Mouse (Mus musculus) limb, embryonic 15.5 days (tissue): Measurements from ENCODE around the gene Prdm11. TPM values are rescaled to one million over a fixed set of nuclear protein-coding genes. Genes with fewer than 3 reads are reported as not detected.

Experiments used
- ATAC-seq: fragments of 200-750 bp; cut with Nextera tagmentation; 2 replicates; pipeline ENCODE4 v1.8.0; 2017; ENCODE audit warnings: low read depth, moderate TSS enrichment; ENCODE audit not compliant: insufficient number of reproducible peaks, low FRiP score, low TSS enrichment
- H3K27ac ChIP-seq: fragments of 300-500 bp; sonication (generic); 2 replicates; pipeline ENCODE4 v1.5.1; 2015; ENCODE audit warnings: moderate library complexity, mild to moderate bottlenecking, inconsistent platforms
- H3K27me3 ChIP-seq: fragments of 300-500 bp; sonication (generic); 2 replicates; pipeline ENCODE4 v1.6.1; 2015; ENCODE audit warnings: inconsistent platforms
- H3K36me3 ChIP-seq: fragments of 300-500 bp; sonication (generic); 2 replicates; pipeline ENCODE4 v1.6.1; 2015; ENCODE audit warnings: inconsistent platforms
- H3K4me1 ChIP-seq: fragments of 300-500 bp; sonication (generic); 2 replicates; pipeline ENCODE4 v1.6.1; 2015; ENCODE audit warnings: inconsistent platforms
- H3K4me2 ChIP-seq: fragments of 300-500 bp; sonication (generic); 2 replicates; pipeline ENCODE4 v1.6.1; 2015; ENCODE audit warnings: mild to moderate bottlenecking, inconsistent platforms
- H3K4me3 ChIP-seq: fragments of 300-500 bp; sonication (generic); 2 replicates; pipeline ENCODE4 v1.5.1; 2015; ENCODE audit warnings: mild to moderate bottlenecking, inconsistent platforms
- H3K9ac ChIP-seq: fragments of 300-500 bp; sonication (generic); 2 replicates; pipeline ENCODE4 v1.6.1; 2015; ENCODE audit warnings: inconsistent platforms
- H3K9me3 ChIP-seq: fragments of 300-500 bp; sonication (generic); 2 replicates; pipeline ENCODE4 v1.6.1; 2016; ENCODE audit warnings: inconsistent platforms
- WGBS: fragments of 180-500 bp; shearing (Covaris S2); methylation state at CpG from one replicate; pipeline ENCODE4 v1.1.7; 2015; 5-methylcytosine and 5-hydroxymethylcytosine counted together
- polyA plus RNA-seq: library from polyadenylated mRNA; unstranded; fragments of >200 nt; fragmentation: Nextera tagmentation; extraction: Ambion mirVana; gene quantifications from 2 replicates; pipeline ENCODE4 v1.2.1, GENCODE M21; 2015

Gene Prdm11
- polyA plus RNA-seq, 1 experiment from 2014 or later = 10.2 TPM

DNA sequence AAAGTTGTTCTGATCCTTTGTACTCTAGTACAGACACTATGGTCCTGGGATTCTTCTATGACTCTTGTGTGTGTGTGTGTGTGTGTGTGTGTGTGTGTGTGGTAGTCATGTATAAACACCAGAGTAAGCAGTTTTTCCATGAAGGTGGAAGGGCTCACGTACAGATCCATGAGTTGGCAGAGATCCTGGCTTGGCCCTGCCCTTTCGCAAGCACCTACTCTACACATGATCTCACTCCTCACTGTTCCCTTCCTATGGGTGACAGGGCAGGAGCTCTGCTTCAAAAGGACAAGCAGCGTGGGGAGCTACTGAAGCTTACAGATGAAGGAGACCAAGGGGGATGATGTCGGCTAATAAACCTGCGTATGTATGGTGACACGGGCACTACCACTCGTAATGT lies 18.3 kb downstream of the Prdm11 start:
- 73% methylated on average over 7 of the region's 7 CpGs for WGBS

DNA sequence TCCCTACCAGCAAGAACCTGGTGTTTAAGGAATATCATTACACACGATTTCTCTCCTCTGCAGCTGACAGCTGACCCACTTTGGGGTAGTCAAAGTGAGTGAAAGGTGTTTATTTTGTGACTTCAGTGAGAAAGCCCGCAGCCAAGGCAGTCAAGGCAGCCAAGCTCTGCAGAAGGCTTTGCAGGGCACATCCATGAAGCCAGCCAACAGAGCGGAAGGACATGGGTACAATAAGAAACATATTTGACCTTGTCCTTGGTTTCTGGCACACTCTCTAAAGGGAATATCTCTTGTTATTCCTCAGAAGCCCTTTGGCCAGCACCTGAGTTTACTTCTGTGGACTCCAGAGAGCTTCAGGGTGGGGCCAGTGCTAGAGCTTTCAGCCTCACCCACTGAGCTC lies 21.5 kb downstream of the Prdm11 start:
- ATAC-seq = no peak
- Histone ChIP-seq H3K4me3 (no peak overlapping the region), H3K27me3 (no peaks in the 10 kb centered on the region), H3K4me1 (peaks cover 17% of the 10 kb centered on the region), H3K4me2 (no peak overlapping the region), H3K27ac (no peak overlapping the region), H3K36me3 (peaks cover 13% of the 10 kb centered on the region), H3K9me3 (0 out of 2 replicates have a peak, but pooled peaks cover 4% of the 10 kb centered on the region), H3K9ac (no peak overlapping the region)
- WGBS = 85% methylated on average over 3 of the region's 3 CpGs

More for the DNA sequence above, 18.3 kb downstream of the Prdm11 start:
- Histone ChIP-seq H3K9me3 (0 out of 2 replicates have a peak, but pooled peaks cover 3% of the 10 kb centered on the region), H3K27ac (no peak overlapping the region), H3K27me3 (no peaks in the 10 kb centered on the region), H3K4me2 (no peak overlapping the region), H3K4me3 (no peak overlapping the region), H3K9ac (no peak overlapping the region), H3K4me1 (peaks cover 50% of the 10 kb centered on the region), H3K36me3 (peaks cover 8% of the 10 kb centered on the region)
- no peak for ATAC-seq

DNA sequence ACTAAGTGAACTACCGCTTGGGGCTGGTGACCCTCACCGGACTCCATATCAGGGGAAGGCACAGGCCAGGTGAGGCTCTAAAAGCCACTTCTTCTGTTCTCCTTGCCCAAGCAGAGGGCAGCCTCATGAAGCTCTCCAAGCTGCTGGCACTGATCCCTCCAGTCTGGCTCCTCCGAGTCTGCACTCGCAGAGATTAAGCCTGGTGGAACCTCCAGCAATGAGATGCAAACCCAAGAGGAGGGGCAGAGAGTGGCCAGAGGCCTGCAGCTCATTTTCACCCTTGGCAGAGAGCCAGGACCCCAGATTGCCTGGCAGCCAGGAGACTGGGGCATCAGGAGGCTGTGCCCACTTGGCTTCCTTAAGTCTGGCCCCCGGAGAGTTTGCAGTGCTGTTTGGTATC lies 27.1 kb downstream of the Prdm11 start:
- Histone ChIP-seq H3K27ac (no peak overlapping the region), H3K4me2 (no peak overlapping the region), H3K9ac (no peak overlapping the region), H3K4me1 (peaks cover 30% of the 10 kb centered on the region), H3K9me3 (0 out of 2 replicates have a peak, but pooled peaks cover 4% of the 10 kb centered on the region), H3K4me3 (no peak overlapping the region), H3K36me3 (peaks cover 13% of the 10 kb centered on the region), H3K27me3 (no peaks in the 10 kb centered on the region)
- ATAC-seq = no peak
- WGBS = 55% methylated on average over 5 of the region's 5 CpGs

DNA sequence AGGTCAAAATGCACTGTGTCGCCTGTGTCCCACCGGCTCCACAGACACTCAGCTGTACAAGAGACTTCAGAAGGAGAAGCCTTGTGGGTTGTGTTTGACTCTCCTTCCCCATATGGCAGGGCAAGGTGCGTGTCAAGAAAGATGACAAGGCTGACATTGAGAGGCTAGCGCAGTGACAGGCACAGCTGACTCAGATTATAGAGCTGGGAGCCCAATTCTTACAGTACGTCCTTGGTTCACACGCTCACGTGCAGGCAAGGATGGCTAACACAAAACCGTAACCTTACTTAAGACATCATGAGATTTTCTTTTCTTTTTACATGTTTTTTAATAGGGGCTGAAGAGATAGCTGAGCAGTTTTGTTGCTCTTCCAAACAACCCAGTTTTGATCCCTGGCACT lies 28.8 kb downstream of the Prdm11 start:
- peaks cover 3% of the 10 kb centered on the region for H3K36me3 ChIP-seq
- no peak for ATAC-seq
- no peak overlapping the region for H3K4me3 ChIP-seq
- peaks cover 41% of the 10 kb centered on the region for H3K4me1 ChIP-seq
- no peaks in the 10 kb centered on the region for H3K9me3 ChIP-seq
- WGBS = 83% methylated on average over 8 of the region's 8 CpGs
- no peak overlapping the region for H3K27ac ChIP-seq
- H3K27me3 ChIP-seq = no peaks in the 10 kb centered on the region
- H3K9ac ChIP-seq = no peak overlapping the region
- no peak overlapping the region for H3K4me2 ChIP-seq

DNA sequence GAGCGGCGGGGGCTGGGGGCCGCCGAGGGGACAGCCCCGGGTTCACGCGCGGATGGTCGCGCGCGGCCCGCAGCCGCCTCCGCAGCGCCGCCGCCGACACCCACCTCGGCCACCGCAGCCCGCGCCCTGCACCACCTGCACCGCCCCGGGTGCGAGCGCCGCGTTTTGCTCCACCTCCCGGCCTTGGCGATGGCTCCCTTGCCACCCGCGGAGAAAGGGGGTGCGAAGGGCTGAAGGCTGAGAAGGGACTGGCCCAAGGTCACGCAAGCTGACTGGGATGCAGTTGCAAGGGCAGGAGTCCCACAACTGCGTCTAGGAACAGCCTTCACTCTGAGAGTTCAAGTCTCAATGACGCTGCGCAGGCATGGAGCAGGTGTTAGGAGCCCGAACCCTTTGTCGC lies 30.9 kb downstream of the Prdm11 start:
- peak overlapping the region; percentile 91 for H3K4me2 ChIP-seq
- no peaks in the 10 kb centered on the region for H3K27me3 ChIP-seq
- H3K4me3 ChIP-seq = peak overlapping the region; percentile 59
- H3K4me1 ChIP-seq = peaks cover 41% of the 10 kb centered on the region
- H3K36me3 ChIP-seq = peaks cover 17% of the 10 kb centered on the region
- ATAC-seq = 0 out of 2 replicates have a peak, but pooled peaks have one; percentile 36
- H3K9me3 ChIP-seq = no peaks in the 10 kb centered on the region
- WGBS = 3% methylated on average over 28 of the region's 40 CpGs
- H3K9ac ChIP-seq = peak overlapping the region; percentile 50
- H3K27ac ChIP-seq = peak overlapping the region; percentile 89

DNA sequence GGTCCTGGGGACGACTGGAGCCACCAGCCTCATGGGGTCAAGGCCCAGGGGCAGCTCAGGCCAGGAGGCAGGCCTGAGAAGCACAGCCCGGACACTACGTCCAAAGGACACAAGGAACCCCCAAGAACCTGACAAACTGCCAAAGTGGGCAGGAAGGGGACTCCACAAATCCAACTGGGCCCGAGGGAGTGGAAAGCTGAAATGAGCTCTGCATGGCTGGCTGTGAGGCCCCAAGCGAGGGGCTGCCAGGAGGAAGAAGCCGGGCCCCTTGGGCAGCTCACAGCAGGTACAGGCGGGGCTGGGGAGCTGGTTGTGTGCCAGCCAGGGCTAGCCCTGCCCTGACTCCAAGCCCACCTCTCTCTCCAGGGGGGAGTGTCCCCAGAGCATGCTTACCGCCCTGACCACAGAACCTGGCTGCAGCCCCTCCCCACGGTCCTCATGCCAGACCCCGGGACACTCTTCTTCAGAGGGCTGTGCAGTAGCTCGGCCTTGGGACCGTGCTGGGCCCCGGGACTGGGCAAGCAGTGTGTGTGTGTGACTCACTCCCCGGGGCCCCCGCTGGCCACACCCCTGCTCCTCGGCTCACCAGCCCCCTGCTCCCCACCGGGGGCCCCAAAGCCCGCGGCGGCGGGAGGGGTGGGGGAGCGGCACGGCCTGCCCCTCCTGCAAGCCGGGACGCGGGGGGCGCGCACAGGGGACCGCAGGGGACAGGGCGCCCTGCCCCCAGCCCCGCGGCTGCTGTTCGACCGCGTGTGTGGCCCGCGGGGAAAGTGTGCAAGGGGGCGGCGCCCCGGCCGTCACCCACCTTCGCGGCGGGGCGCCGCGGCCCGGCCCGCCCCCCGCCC lies 31.7 kb downstream of the Prdm11 start:
- Histone ChIP-seq H3K9ac (peak overlapping the region; percentile 50), H3K4me2 (peak overlapping the region; percentile 91), H3K27ac (peak overlapping the region; percentile 89), H3K9me3 (no peaks in the 10 kb centered on the region), H3K27me3 (no peaks in the 10 kb centered on the region), H3K4me1 (peaks cover 41% of the 10 kb centered on the region), H3K4me3 (peak overlapping the region; percentile 59), H3K36me3 (peaks cover 20% of the 10 kb centered on the region)
- WGBS = 1% methylated on average over 40 of the region's 50 CpGs
- ATAC-seq = peak; percentile 85

DNA sequence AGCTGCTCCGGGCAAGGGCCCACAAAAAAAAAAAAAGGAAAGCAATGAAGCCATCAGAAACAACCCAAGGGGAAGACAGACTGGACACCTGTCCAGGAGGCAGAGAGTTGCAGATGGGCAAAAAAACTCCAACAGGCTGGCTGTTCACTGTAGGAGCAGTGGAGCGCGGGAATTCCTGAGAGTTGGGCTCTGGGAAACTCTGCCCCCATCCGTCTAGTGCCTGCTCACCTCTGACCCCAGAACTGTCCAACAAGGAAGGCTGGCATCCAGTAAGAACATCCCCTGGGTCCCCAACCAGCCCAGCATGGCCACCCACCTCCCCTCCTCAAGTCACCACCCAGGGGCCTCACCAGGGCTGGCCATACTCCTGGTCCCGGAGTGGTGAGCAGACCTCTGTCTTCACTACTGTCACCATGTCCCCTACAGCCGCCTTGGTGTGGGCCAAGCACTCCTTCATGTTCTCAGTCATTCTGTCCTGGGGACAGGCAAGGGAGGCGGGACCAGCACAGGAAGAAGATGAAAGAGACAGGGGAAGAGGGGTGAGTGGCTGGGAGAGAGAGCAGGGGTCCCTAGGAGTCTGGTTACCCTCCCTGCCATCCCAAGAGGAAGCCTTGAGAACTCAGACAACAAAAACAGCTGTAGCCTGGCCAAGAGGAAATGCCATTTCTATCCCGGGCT lies 32.4 kb downstream of the Prdm11 start:
- Histone ChIP-seq H3K4me1 (peaks cover 35% of the 10 kb centered on the region), H3K9ac (no peak overlapping the region)
- no peak for ATAC-seq

DNA sequence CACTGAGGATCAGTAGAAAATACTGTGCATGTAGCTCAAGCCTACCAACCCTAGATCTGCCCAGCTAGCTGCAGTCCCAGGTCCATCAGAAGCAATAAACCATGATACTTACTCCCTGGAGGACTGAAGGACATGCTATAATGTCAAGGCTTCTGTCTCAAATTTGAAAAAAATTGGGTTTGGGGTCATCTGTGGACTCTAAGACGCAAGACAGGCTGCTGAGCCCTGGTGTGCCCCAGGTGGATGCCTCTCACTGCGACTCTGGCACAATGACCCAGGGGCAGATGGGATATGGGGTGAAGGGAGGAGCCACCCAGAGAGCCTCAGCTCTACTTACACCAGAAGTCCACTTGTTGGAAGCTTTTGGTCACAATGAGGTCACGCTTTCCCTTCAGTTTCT lies 33.0 kb downstream of the Prdm11 start:
- H3K27me3 ChIP-seq = no peaks in the 10 kb centered on the region
- H3K4me1 ChIP-seq = peaks cover 33% of the 10 kb centered on the region
- no peak overlapping the region for H3K4me2 ChIP-seq
- peaks cover 34% of the 10 kb centered on the region for H3K36me3 ChIP-seq
- H3K4me3 ChIP-seq = no peak overlapping the region
- H3K9me3 ChIP-seq = no peaks in the 10 kb centered on the region
- peak overlapping the region; percentile 89; the same call in 1 of the 2 replicates for H3K27ac ChIP-seq
- WGBS = 88% methylated on average over 3 of the region's 3 CpGs
- H3K9ac ChIP-seq = no peak overlapping the region
- ATAC-seq = no peak

More for the DNA sequence above, 32.4 kb downstream of the Prdm11 start:
- H3K4me2 ChIP-seq = peak overlapping the region; percentile 91
- H3K4me3 ChIP-seq = peak overlapping the region; percentile 59
- no peaks in the 10 kb centered on the region for H3K27me3 ChIP-seq
- 51% methylated on average over 8 of the region's 8 CpGs for WGBS
- peaks cover 28% of the 10 kb centered on the region for H3K36me3 ChIP-seq
- no peaks in the 10 kb centered on the region for H3K9me3 ChIP-seq
- peak overlapping the region; percentile 89 for H3K27ac ChIP-seq

DNA sequence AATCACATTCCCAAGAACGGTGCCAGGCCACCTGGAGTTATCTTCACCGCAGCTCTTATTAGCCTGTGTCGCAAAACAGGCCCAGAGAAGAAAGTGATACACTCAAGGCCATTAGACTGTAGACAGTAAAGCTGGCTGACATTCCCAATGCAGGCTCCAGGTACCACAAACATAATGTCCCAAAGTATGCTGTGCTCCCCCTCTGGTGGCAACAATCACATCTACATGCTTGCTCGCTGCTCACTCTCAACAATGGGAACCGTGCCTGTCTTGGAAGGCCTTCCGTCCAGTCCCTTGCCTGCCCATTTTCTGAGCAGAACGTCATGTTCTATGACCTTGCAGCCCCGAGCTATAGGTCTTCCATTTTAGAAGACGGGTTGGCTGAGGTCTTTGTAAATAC lies 34.0 kb downstream of the Prdm11 start:
- peaks cover 31% of the 10 kb centered on the region for H3K4me1 ChIP-seq
- no peak overlapping the region for H3K27ac ChIP-seq
- H3K27me3 ChIP-seq = no peaks in the 10 kb centered on the region
- H3K9ac ChIP-seq = no peak overlapping the region
- no peaks in the 10 kb centered on the region for H3K9me3 ChIP-seq
- no peak overlapping the region for H3K4me2 ChIP-seq
- no peak overlapping the region for H3K4me3 ChIP-seq
- 79% methylated on average over 9 of the region's 9 CpGs for WGBS
- H3K36me3 ChIP-seq = peaks cover 37% of the 10 kb centered on the region
- no peak for ATAC-seq

DNA sequence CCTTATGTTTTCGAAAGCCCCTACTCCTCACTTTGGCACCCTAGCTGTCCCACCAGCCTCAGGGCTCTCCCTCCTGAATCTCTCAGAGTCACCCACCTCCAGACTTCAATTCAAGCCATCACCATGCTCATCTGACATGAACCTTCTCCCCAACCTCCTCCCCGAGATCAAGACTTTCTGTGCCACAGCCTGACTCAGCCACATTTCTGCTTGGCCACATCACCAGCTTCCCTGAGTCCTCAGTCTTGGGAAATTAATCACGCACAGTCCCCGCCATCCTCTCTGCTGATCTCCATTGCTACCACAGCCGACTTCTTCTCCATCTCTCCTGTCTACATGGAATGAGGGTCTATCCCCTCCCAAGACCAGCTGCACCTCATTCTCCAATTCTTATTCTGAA lies 34.5 kb downstream of the Prdm11 start:
- no peak overlapping the region for H3K4me2 ChIP-seq
- no peak overlapping the region for H3K4me3 ChIP-seq
- H3K9ac ChIP-seq = no peak overlapping the region
- H3K9me3 ChIP-seq = no peaks in the 10 kb centered on the region
- no peaks in the 10 kb centered on the region for H3K27me3 ChIP-seq
- WGBS = 90% methylated on average over 5 of the region's 5 CpGs
- H3K27ac ChIP-seq = no peak overlapping the region
- ATAC-seq = no peak
- peaks cover 28% of the 10 kb centered on the region for H3K4me1 ChIP-seq
- peaks cover 37% of the 10 kb centered on the region for H3K36me3 ChIP-seq

DNA sequence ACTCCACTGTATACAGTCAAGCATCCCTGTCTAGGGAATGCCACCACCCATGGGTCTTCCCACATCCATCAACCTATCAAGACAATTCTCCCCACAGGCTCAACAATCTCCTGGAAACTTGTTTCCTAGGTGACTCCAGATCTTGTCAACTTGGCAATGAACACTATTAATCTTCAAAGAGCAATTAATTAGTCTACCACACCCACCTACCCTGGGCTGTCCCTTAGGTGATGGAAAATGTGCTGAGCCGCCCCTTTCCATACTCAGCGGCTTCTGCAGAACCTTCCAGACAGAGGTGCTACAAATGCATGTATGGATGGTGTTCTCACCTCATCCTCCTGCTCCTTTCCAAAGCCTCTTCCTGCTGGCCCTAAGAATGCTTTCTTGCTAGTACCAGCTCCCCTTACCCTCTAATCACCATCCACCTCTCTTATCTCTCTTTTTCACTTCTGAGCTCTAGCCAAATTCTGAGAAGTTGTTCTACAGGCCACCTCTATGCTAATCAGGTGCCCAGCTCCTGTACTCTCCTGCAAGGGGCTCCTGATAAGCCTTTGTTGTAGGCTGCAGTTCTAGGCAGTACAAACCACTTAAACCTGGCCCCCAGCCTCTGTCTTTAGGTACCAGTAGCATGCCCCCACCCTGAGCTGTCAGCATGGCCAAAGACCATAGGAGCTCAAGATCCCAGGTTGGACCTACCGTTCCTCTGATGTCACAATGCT lies 37.8 kb downstream of the Prdm11 start:
- ATAC-seq = no peak
- H3K9ac ChIP-seq = no peak overlapping the region
- 91% methylated on average over 3 of the region's 3 CpGs for WGBS
- peaks cover 16% of the 10 kb centered on the region for H3K4me1 ChIP-seq
- H3K27ac ChIP-seq = no peak overlapping the region
- H3K36me3 ChIP-seq = peaks cover 41% of the 10 kb centered on the region
- no peak overlapping the region for H3K4me3 ChIP-seq
- H3K4me2 ChIP-seq = no peak overlapping the region
- H3K9me3 ChIP-seq = no peaks in the 10 kb centered on the region
- H3K27me3 ChIP-seq = no peaks in the 10 kb centered on the region
